Mouse (Mus musculus) spleen, adult 2 months (tissue): ENCODE data around the gene D17Wsu92e. TPM values are rescaled to one million over a fixed set of nuclear protein-coding genes. Genes with fewer than 3 reads are reported as not detected.

ENCODE experiments used
- DNase-seq, 2 experiments: peaks; one replicate each; pipeline versions ENCODE4 v3.0.0 to v3.0.0-alpha.2; 2012 to 2021; ENCODE audit warnings: low spot score in 2 of 2, low read depth in 1 of 2
- H3K27ac ChIP-seq: fragments of 200-500 bp; 2 replicates; pipeline ENCODE4 v1.5.1; 2012; ENCODE audit warnings: low read length, inconsistent platforms; ENCODE audit not compliant: insufficient read depth
- H3K27me3 ChIP-seq: fragments of 200-500 bp; 2 replicates; pipeline ENCODE4 v1.6.1; 2012; ENCODE audit warnings: mild to moderate bottlenecking, moderate library complexity, low read length, inconsistent platforms; ENCODE audit not compliant: control insufficient read depth, insufficient read depth
- H3K36me3 ChIP-seq: fragments of 200-500 bp; 2 replicates; pipeline ENCODE4 v1.6.1; 2012; ENCODE audit warnings: mild to moderate bottlenecking, low read length, inconsistent platforms; ENCODE audit not compliant: control insufficient read depth, insufficient read depth
- H3K4me1 ChIP-seq: fragments of 200-500 bp; 2 replicates; pipeline ENCODE4 v1.6.1; 2011; ENCODE audit warnings: inconsistent platforms; ENCODE audit not compliant: control insufficient read depth, insufficient read depth, insufficient read length
- H3K4me3 ChIP-seq: fragments of 200-500 bp; 2 replicates; pipeline ENCODE4 v1.5.1; 2011; ENCODE audit warnings: mild to moderate bottlenecking, inconsistent platforms; ENCODE audit not compliant: insufficient read depth, insufficient read length; ENCODE audit errors: extremely low read depth
- CTCF ChIP-seq: fragments of 200-500 bp; IDR thresholded peaks from 2 replicates; pipeline ENCODE4 v1.5.1; 2011; ENCODE audit warnings: mild to moderate bottlenecking, inconsistent platforms; ENCODE audit not compliant: insufficient read depth, insufficient read length, insufficient replicate concordance; ENCODE audit errors: extremely low read depth
- POLR2A ChIP-seq: fragments of 200-500 bp; IDR thresholded peaks from 2 replicates; pipeline ENCODE4 v1.6.1; 2011; ENCODE audit warnings: low read depth, low read length, inconsistent platforms
- WGBS: fragments of 180-500 bp; shearing (Covaris S2); methylation state at CpG from one replicate; pipeline ENCODE4 v1.1.7; 2018; 5-methylcytosine and 5-hydroxymethylcytosine counted together
- polyA plus RNA-seq: library from polyadenylated mRNA; depleted of rRNA; stranded (reverse); fragments of >200 nt; gene quantifications from 2 replicates; pipeline ENCODE4 v1.2.3, GENCODE M21; 2012

D17Wsu92e gene
- polyA plus RNA-seq, 1 experiment, result 63.8 TPM

GRCm38 (mm10) chr17:27821407-27822338, 1.2 kb upstream of the D17Wsu92e start:
- peak in 1 of 2 experiments; percentile 20 for DNase-seq
- no peaks in the 10 kb centered on the region for H3K27me3 ChIP-seq
- H3K27ac ChIP-seq, result peak overlapping the region; percentile 97
- peaks cover 18% of the 10 kb centered on the region; the same call in 1 of the 2 replicates for H3K4me1 ChIP-seq
- TF ChIP-seq POLR2A, result no peak
- TF ChIP-seq CTCF, result no peak
- H3K36me3 ChIP-seq, result no peaks in the 10 kb centered on the region
- 52% methylated on average over 9 of the region's 9 CpGs for WGBS
- no peak overlapping the region for H3K4me3 ChIP-seq

GRCm38 (mm10) chr17:27819971-27820567, 379 bp downstream of the D17Wsu92e start:
- H3K27me3 ChIP-seq, result no peaks in the 10 kb centered on the region
- H3K27ac ChIP-seq, result peak overlapping the region; percentile 83
- H3K4me1 ChIP-seq, result peaks cover 12% of the 10 kb centered on the region; the same call in 1 of the 2 replicates
- TF ChIP-seq POLR2A (no peak), CTCF (no peak)
- peak overlapping the region; percentile 88 for H3K4me3 ChIP-seq
- peak in 1 of 2 experiments; percentile 44 for DNase-seq
- H3K36me3 ChIP-seq, result no peaks in the 10 kb centered on the region
- WGBS, result 1% methylated on average over 53 of the region's 62 CpGs

GRCm38 (mm10) chr17:27819521-27819970, 902 bp downstream of the D17Wsu92e start:
- TF ChIP-seq CTCF (no peak), POLR2A (no peak)
- Histone ChIP-seq H3K27ac (peak overlapping the region; percentile 83), H3K4me3 (peak overlapping the region; percentile 88), H3K36me3 (no peaks in the 10 kb centered on the region), H3K27me3 (no peaks in the 10 kb centered on the region), H3K4me1 (peaks cover 12% of the 10 kb centered on the region; the same call in 1 of the 2 replicates)
- WGBS, result 2% methylated on average over 20 of the region's 20 CpGs
- no peak for DNase-seq

GRCm38 (mm10) chr17:27819011-27819410, 1.4 kb downstream of the D17Wsu92e start:
- Histone ChIP-seq H3K4me1 (peaks cover 12% of the 10 kb centered on the region; the same call in 1 of the 2 replicates), H3K27me3 (no peaks in the 10 kb centered on the region), H3K27ac (0 out of 2 replicates have a peak overlapping the region, but pooled peaks have one; percentile 83), H3K36me3 (no peaks in the 10 kb centered on the region), H3K4me3 (peak overlapping the region; percentile 88)
- no peak for DNase-seq
- WGBS, result 28% methylated on average over 7 of the region's 7 CpGs
- TF ChIP-seq CTCF (no peak), POLR2A (no peak)

- Histone ChIP-seq H3K27ac (no peak overlapping the region), H3K27me3 (no peaks in the 10 kb centered on the region)
- no peak for TF ChIP-seq POLR2A
- no peak for TF ChIP-seq CTCF
Measured at GRCm38 (mm10) chr17:27814606-27815005, 5.8 kb downstream of the D17Wsu92e start.

GRCm38 (mm10) chr17:27811980-27812379, 8.5 kb downstream of the D17Wsu92e start:
- DNase-seq, result no peak
- Histone ChIP-seq H3K4me1 (peaks cover 5% of the 10 kb centered on the region; the same call in 1 of the 2 replicates), H3K27me3 (no peaks in the 10 kb centered on the region), H3K27ac (no peak overlapping the region), H3K36me3 (no peaks in the 10 kb centered on the region), H3K4me3 (no peak overlapping the region)
- TF ChIP-seq POLR2A (no peak), CTCF (no peak)
- WGBS, result 71% methylated on average over 3 of the region's 3 CpGs

More at GRCm38 (mm10) chr17:27814606-27815005, 5.8 kb downstream of the D17Wsu92e start:
- no peak for DNase-seq
- H3K4me1 ChIP-seq, result peaks cover 11% of the 10 kb centered on the region; the same call in 1 of the 2 replicates
- H3K4me3 ChIP-seq, result no peak overlapping the region
- no peaks in the 10 kb centered on the region for H3K36me3 ChIP-seq
